Mouse (Mus musculus) gastrocnemius, adult 8-10 months (tissue): Measurements from ENCODE around the gene Sephs1. TPM values are rescaled to one million over a fixed set of nuclear protein-coding genes. Genes with fewer than 3 reads are reported as not detected.
"Not testable (repeated sequence)": the region's sequence is repeated elsewhere in the genome, so short reads cannot be mapped to it uniquely, and the experiment has no call there.

Experiments
- DNase-seq, 2 experiments: peaks; one replicate each; pipeline ENCODE4 v3.0.0; 2022; ENCODE audit warnings: low spot score in 2 of 2
- total RNA-seq, 4 experiments: library from RNA; stranded (reverse); gene quantifications; 2 replicates each; pipeline ENCODE4 v1.2.4; 2022

Gene Sephs1
- total RNA-seq, 4 experiments from 2014 or later: 18.2 to 22.6 (median 19.5) TPM

GRCm38 (mm10) chr2:4907916-4908315 lies 26.6 kb downstream of the Sephs1 start:
- no peak for DNase-seq

DNA sequence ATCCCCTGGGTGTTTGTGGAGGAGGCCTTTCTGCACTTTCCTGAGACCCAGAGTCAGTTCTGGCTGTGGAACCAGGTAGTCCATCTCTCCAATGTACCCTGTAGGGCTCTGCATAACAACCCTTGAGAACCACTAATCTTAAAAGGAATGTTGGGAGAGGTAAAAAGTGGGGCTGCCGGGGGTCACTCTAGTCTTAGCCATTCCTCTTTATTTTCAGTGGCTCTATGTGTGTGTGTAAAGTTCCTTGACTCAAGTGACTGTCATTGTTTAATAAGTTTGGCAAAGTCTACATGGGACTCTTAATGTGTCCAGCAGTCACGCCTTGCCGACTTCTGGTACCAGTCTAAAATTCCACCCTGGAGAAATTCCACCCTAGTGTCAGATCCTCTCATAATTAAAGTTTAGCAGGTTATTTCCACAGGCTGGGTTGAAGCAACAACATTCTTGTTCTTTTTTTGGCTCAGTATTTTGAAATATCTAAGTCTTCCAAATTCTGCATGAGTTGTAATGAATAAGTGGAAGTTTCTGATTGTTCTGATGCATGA lies 27.5 kb downstream of the Sephs1 start:
- DNase-seq: no peak

GRCm38 (mm10) chr2:4909909-4910308 lies 28.5 kb downstream of the Sephs1 start:
- no peak for DNase-seq

DNA sequence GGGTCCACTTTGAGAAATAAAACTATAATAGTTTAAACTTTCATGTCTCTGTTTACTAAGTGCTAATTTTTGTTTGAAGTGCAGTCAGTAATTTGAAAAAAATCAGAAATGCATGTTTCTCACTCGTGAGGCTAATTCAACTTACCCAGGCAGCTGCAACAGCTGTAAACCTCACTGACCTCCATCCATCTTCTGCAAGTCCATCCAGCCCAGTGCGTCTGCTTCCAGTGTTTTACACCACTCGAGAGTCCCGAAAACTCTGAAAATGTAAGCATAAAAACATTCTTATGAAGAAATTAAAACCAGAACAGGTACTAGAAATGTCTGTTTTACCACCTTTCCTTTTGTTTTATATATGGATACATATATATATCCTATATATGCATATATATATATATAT lies 29.2 kb downstream of the Sephs1 start:
- no peak for DNase-seq

DNA sequence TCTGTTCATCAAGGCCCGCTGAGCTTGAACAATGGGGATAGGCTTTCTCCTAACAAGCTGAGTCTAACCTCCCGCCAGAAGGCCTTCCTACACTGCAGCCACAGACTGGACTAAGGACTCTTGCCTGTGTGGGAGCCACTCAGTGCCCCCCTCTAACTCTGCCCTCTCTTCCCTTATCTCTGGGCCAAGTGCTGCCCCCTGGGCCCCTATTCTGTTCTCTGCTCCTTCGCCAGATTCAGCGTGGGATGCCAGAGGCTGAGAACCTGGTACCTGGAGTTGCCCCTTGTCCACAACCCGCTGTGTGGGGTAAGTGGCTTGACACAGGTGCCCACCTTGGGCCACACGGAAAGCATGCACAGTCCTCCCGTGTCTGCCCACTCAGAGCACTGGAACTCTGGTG lies 32.6 kb downstream of the Sephs1 start:
- DNase-seq: no peak

DNA sequence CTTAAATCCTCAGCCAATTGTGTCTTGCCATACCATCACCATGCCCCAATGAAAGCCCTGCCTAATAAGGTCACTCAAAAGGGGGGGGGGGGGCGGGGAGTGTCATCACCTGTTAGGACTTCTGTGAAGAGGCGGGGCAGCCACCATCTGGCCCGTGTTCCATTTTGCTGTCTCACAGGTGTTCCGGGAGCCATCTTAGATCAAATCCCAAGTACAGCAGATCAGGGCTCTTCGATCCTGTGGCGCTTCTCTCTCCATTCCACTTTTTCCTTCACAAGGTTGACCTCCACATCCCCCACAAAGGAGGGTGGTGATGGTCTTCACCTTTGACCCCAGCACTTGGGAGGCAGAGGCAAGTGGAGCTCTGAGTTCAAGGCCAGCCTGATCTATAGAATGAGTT lies 34.7 kb downstream of the Sephs1 start:
- DNase-seq: no peak

DNA sequence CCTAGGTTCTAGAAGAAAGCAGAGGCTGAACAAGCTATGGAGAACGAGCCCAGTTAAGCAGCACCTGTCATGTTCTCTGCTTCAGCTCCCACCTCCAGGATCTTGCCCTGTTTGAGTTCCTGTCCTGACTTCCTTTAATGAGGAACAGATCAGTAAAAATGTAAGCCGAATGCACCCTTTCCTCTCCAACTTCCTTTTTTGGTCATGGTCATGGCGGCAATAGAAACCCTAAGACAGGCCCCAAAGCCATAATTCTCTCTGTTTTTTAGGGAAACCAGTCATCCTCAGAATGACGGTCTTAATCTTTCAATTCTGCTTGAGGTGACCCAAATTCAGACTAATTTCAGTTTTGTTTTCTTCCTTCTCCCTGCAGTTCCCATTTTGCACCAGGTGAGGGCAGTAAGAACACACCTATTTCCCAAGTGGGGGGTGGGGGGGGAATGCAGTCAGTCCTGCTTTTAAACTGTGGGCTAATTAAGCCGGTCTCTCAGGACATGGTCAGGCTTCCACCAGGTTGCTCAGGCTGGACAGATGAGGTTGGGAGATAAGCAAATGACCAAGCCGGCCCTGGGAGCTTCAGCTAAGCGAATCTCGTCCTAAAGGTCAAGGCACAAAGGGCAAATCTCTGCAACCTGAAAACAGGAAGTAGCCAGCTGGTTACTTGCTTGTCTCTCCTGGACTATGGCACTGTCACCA lies 36.1 kb downstream of the Sephs1 start:
- peak; percentile 34 to 35 for DNase-seq

GRCm38 (mm10) chr2:4918860-4919739 lies 37.7 kb downstream of the Sephs1 start, which contains the start of gene Phyh:
Gene Phyh (plus strand): TSS chr2:4919019.
- DNase-seq: peak; percentile 83 to 86

DNA sequence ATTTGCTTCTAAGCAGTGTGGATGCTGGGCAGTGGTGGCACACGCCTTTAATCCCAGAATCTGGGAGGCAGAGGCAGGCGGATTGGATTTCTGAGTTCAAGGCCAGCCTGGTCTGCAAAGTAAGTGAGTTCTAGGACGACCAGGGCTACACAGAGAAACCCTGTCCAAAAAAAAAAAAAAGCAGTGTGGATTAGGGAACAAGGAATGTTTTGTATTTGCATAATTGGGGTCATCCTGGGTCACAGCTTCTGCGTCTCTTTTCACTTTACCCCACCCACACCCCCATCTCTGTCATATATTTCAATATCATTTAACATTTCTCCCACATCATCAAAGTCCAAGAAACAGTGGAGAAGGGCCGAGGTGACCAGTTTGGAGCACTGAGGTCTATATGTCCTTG lies 39.7 kb downstream of the Sephs1 start:
- DNase-seq: no peak

DNA sequence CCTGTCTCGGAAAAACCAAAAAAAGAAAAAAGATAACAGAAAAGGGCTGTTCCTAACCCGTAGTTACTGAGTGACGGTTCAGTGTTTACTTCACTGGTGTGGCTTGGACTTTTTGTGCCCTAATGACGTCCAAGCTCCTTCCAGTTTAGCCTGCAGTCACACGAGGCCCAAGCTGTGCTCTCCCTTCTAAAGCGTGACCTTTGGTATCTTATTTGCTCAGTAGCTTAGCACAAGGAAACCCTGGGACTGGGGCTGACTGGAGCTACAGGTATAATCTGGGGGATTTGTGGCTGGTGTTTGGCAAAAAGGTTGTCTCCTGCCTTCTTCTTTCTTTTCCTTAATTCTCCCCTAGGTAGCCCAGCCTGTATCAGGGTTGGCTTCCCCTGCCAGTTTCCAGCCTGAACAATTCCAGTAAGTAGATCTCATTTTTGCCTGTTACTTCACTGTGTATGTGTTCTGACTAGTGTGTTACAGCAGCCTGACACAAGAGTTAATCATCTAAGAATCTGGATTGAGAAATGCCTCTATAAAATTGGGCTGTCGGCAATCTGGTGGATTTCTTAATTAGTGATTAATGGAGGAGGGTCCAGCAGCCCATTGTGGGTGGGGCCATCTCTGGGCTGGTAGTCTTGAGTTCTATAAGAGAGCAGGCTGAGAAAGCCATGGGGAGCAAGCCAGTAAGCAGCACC lies 41.3 kb downstream of the Sephs1 start:
- no peak for DNase-seq

GRCm38 (mm10) chr2:4927391-4927790 lies 46.0 kb downstream of the Sephs1 start:
- no peak for DNase-seq

- DNase-seq: no peak
Observed at GRCm38 (mm10) chr2:4929230-4929629, 47.9 kb downstream of the Sephs1 start.

DNA sequence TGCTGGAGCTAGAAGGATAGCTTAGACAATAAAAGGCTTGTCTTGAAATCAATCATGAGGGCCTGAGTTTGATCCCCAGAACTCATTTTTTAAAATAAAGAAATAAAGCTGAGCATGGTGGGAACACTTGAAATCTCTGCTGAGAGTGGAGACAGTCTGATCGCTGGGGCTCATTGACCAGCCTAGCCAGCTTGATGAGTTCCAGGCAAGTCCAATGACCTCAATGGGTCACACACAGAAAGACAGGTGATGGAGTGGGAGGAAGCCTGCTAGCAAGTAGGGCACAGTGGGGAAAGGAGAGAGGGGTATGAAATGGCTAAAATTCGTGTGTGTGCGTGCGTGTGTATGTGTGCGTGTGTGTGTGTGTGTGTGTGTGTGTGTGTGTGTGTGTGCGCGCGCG lies 53.2 kb downstream of the Sephs1 start:
- DNase-seq: no peak

DNA sequence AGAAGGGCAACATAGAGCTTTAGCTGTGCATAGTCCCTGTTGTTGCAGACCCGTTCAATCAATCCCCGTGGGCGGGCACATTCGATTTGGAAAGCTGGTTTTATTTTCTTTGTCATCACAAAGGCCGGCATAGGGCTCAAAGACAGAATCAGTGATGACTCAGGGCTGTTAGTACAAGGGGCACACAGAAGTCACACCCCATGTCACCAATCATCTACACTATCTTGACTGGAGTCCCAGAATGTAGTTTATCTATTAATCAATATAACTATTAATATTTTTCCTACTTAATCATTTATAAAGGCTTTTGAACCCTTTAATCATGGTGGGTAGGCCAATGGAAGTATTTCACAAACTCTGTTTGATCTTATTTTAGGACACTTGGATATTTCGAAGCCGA lies 56.6 kb downstream of the Sephs1 start:
- DNase-seq: no peak

- DNase-seq: no peak
Observed at GRCm38 (mm10) chr2:4940861-4941260, 59.5 kb downstream of the Sephs1 start.

- DNase-seq: not testable (repeated sequence)
Observed at GRCm38 (mm10) chr2:4949691-4950090, 68.3 kb downstream of the Sephs1 start.

- DNase-seq: no peak
Observed at GRCm38 (mm10) chr2:4950986-4951385, 69.6 kb downstream of the Sephs1 start.

- no peak for DNase-seq
Observed at GRCm38 (mm10) chr2:4954216-4954760, 72.9 kb downstream of the Sephs1 start.

DNA sequence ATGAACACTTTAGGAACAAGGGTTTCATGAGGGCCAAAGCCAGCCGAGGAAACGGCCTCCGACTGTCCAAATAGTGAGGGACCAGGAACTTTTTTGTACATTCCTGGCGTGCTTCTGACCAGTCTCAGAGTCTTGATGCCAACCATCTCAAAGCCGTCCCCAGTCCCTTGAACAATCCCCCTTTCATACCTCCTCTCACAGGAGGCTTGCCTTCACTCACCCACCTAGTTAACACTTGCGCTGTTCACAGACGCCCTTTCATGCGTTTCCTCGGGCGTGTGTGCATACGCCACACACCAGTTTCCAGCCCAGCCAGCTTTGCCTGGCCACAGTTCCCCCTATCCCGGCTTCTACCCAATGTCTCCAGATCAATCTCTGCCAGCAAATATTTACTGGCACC lies 76.7 kb downstream of the Sephs1 start:
- DNase-seq: no peak
